Mouse (Mus musculus) kidney, postnatal 25 days (tissue): Measurements from ENCODE around the gene Sgce.
"Not testable (repeated sequence)": the region's sequence is repeated elsewhere in the genome, so short reads cannot be mapped to it uniquely, and the experiment has no call there.

Experiments used
- DNase-seq, 2 experiments: peaks; one replicate each; pipeline ENCODE4 v3.0.0; 2021; ENCODE audit warnings: mixed read lengths in 2 of 2

The Sgce gene

GRCm38 (mm10) chr6:4746696-4747439 is at the start of gene Sgce, which contains the start of gene Peg10:
TSS of gene Sgce (minus strand) at chr6:4747207.
TSS of gene Peg10 (plus strand) at chr6:4747306.
- DNase-seq: peak; percentile 71 to 81

- DNase-seq: no peak
Measured at GRCm38 (mm10) chr6:4796281-4796680, 49.3 kb upstream of the Sgce start.

GRCm38 (mm10) chr6:4762252-4762651 is 15.2 kb upstream of the Sgce start:
- no peak for DNase-seq

- not testable (repeated sequence) for DNase-seq
Measured at GRCm38 (mm10) chr6:4761415-4762142, 14.6 kb upstream of the Sgce start.

GRCm38 (mm10) chr6:4754886-4755285 is 7.9 kb upstream of the Sgce start:
- no peak for DNase-seq

GRCm38 (mm10) chr6:4754286-4754685 is 7.3 kb upstream of the Sgce start:
- DNase-seq: no peak

GRCm38 (mm10) chr6:4751355-4751754 is 4.3 kb upstream of the Sgce start:
- no peak for DNase-seq

- peak; percentile 94 to 96 for DNase-seq
Measured at GRCm38 (mm10) chr6:4749091-4749490, 2.1 kb upstream of the Sgce start.

GRCm38 (mm10) chr6:4748506-4748961 is 1.5 kb upstream of the Sgce start:
- no peak for DNase-seq

GRCm38 (mm10) chr6:4747677-4748505 is 884 bp upstream of the Sgce start:
- peak; percentile 22 to 55 for DNase-seq

- peak in 1 of 2 experiments; percentile 3 for DNase-seq
Measured at GRCm38 (mm10) chr6:4746036-4746695, 841 bp downstream of the Sgce start.

- DNase-seq: peak in 1 of 2 experiments; percentile 10
Measured at GRCm38 (mm10) chr6:4740511-4740910, 6.5 kb downstream of the Sgce start.

GRCm38 (mm10) chr6:4739522-4740355 is 7.3 kb downstream of the Sgce start:
- no peak for DNase-seq

GRCm38 (mm10) chr6:4738717-4739116 is 8.3 kb downstream of the Sgce start:
- no peak for DNase-seq

- no peak for DNase-seq
Measured at GRCm38 (mm10) chr6:4738034-4738629, 8.9 kb downstream of the Sgce start.

- DNase-seq: no peak
Measured at GRCm38 (mm10) chr6:4736372-4736771, 10.6 kb downstream of the Sgce start.

- DNase-seq: no peak
Measured at GRCm38 (mm10) chr6:4733208-4733607, 13.8 kb downstream of the Sgce start.

- no peak for DNase-seq
Measured at GRCm38 (mm10) chr6:4731675-4732074, 15.3 kb downstream of the Sgce start.

- no peak for DNase-seq
Measured at GRCm38 (mm10) chr6:4728305-4728704, 18.7 kb downstream of the Sgce start.

- no peak for DNase-seq
Measured at GRCm38 (mm10) chr6:4723998-4724757, 22.8 kb downstream of the Sgce start.
